Mouse (Mus musculus): Measurements from ENCODE around the gene Tekt4. TPM values are rescaled to one million over a fixed set of nuclear protein-coding genes. Genes with fewer than 3 reads are reported as not detected.

The Tekt4 gene
- polyA plus RNA-seq, 1 experiment from 2014 or later: 0.81 TPM

- Histone ChIP-seq H3K4me2 (ENCODE audit: low read depth, low read length) (no peak overlapping the region), H3K27ac (ENCODE audit: low read length) (peak overlapping the region; percentile 93), H3K36me3 (ENCODE audit: control insufficient read depth, insufficient read depth) (no peaks in the 10 kb centered on the region), H3K4me3 (ENCODE audit: low read length) (no peak overlapping the region), H3K27me3 (ENCODE audit: control insufficient read depth, insufficient read depth, low read length) (no peaks in the 10 kb centered on the region), H3K9me3 (replicated peaks; ENCODE audit: control insufficient read depth, low read length) (no peaks in the 10 kb centered on the region), H3K4me1 (ENCODE audit: control insufficient read depth, insufficient read depth, low read length) (peaks cover 39% of the 10 kb centered on the region), H3K9ac (ENCODE audit: low read length) (peak overlapping the region; percentile 43; the same call in 1 of the 2 replicates)
- no peak for ATAC-seq (replicated peaks; ENCODE audit: extremely low read depth, insufficient read depth, low FRiP score)
- 60% methylated on average over 4 of the region's 4 CpGs for WGBS
Observed at GRCm38 (mm10) chr17:25464091-25464490, 9.7 kb downstream of the Tekt4 start.

GRCm38 (mm10) chr17:25466257-25466656 lies 11.8 kb downstream of the Tekt4 start:
- no peak for ATAC-seq (replicated peaks; ENCODE audit: extremely low read depth, insufficient read depth, low FRiP score)

GRCm38 (mm10) chr17:25467781-25468180 lies 13.4 kb downstream of the Tekt4 start:
- H3K4me2 ChIP-seq (ENCODE audit: low read depth, low read length): no peak overlapping the region
- H3K36me3 ChIP-seq (ENCODE audit: control insufficient read depth, insufficient read depth): no peaks in the 10 kb centered on the region
- no peak overlapping the region; the same call in 1 of the 2 replicates for H3K9ac ChIP-seq (ENCODE audit: low read length)
- 19% methylated on average over 6 of the region's 6 CpGs for WGBS
- H3K9me3 ChIP-seq (replicated peaks; ENCODE audit: control insufficient read depth, low read length): no peaks in the 10 kb centered on the region
- H3K4me3 ChIP-seq (ENCODE audit: low read length): no peak overlapping the region
- peak overlapping the region; percentile 21; the same call in 1 of the 2 replicates for H3K27ac ChIP-seq (ENCODE audit: low read length)
- H3K4me1 ChIP-seq (ENCODE audit: control insufficient read depth, insufficient read depth, low read length): peaks cover 39% of the 10 kb centered on the region
- H3K27me3 ChIP-seq (ENCODE audit: control insufficient read depth, insufficient read depth, low read length): peaks cover 7% of the 10 kb centered on the region
- no peak for ATAC-seq (replicated peaks; ENCODE audit: extremely low read depth, insufficient read depth, low FRiP score)

More at GRCm38 (mm10) chr17:25466257-25466656, 11.8 kb downstream of the Tekt4 start:
- Histone ChIP-seq H3K36me3 (ENCODE audit: control insufficient read depth, insufficient read depth) (no peaks in the 10 kb centered on the region), H3K4me1 (ENCODE audit: control insufficient read depth, insufficient read depth, low read length) (peaks cover 39% of the 10 kb centered on the region), H3K4me3 (ENCODE audit: low read length) (no peak overlapping the region), H3K9me3 (replicated peaks; ENCODE audit: control insufficient read depth, low read length) (no peaks in the 10 kb centered on the region), H3K27ac (ENCODE audit: low read length) (no peak overlapping the region), H3K4me2 (ENCODE audit: low read depth, low read length) (no peak overlapping the region), H3K27me3 (ENCODE audit: control insufficient read depth, insufficient read depth, low read length) (no peaks in the 10 kb centered on the region), H3K9ac (ENCODE audit: low read length) (no peak overlapping the region)
- WGBS: 49% methylated on average over 2 of the region's 2 CpGs

- Histone ChIP-seq H3K27me3 (ENCODE audit: control insufficient read depth, insufficient read depth, low read length) (peaks cover 9% of the 10 kb centered on the region), H3K27ac (ENCODE audit: low read length) (peak overlapping the region; percentile 21; the same call in 1 of the 2 replicates), H3K9me3 (replicated peaks; ENCODE audit: control insufficient read depth, low read length) (no peaks in the 10 kb centered on the region), H3K36me3 (ENCODE audit: control insufficient read depth, insufficient read depth) (no peaks in the 10 kb centered on the region), H3K4me1 (ENCODE audit: control insufficient read depth, insufficient read depth, low read length) (peaks cover 34% of the 10 kb centered on the region), H3K9ac (ENCODE audit: low read length) (no peak overlapping the region; the same call in 1 of the 2 replicates), H3K4me3 (ENCODE audit: low read length) (no peak overlapping the region), H3K4me2 (ENCODE audit: low read depth, low read length) (no peak overlapping the region)
- WGBS: 44% methylated on average over 6 of the region's 6 CpGs
- ATAC-seq (replicated peaks; ENCODE audit: extremely low read depth, insufficient read depth, low FRiP score): no peak
Observed at GRCm38 (mm10) chr17:25468301-25468700, 13.9 kb downstream of the Tekt4 start.

- Histone ChIP-seq H3K4me3 (ENCODE audit: low read length) (no peak overlapping the region), H3K27me3 (ENCODE audit: control insufficient read depth, insufficient read depth, low read length) (peaks cover 9% of the 10 kb centered on the region), H3K9me3 (replicated peaks; ENCODE audit: control insufficient read depth, low read length) (no peaks in the 10 kb centered on the region), H3K4me2 (ENCODE audit: low read depth, low read length) (no peak overlapping the region), H3K36me3 (ENCODE audit: control insufficient read depth, insufficient read depth) (no peaks in the 10 kb centered on the region), H3K9ac (ENCODE audit: low read length) (no peak overlapping the region), H3K27ac (ENCODE audit: low read length) (no peak overlapping the region), H3K4me1 (ENCODE audit: control insufficient read depth, insufficient read depth, low read length) (peaks cover 23% of the 10 kb centered on the region)
- 28% methylated on average over 8 of the region's 8 CpGs for WGBS
- ATAC-seq (replicated peaks; ENCODE audit: extremely low read depth, insufficient read depth, low FRiP score): 0 out of 2 replicates have a peak, but pooled peaks have one; percentile 23
Observed at GRCm38 (mm10) chr17:25469798-25470197, 15.4 kb downstream of the Tekt4 start.

GRCm38 (mm10) chr17:25471418-25471817 lies 17.0 kb downstream of the Tekt4 start:
- Histone ChIP-seq H3K9me3 (replicated peaks; ENCODE audit: control insufficient read depth, low read length) (no peaks in the 10 kb centered on the region), H3K4me2 (ENCODE audit: low read depth, low read length) (peak overlapping the region; percentile 48), H3K4me3 (ENCODE audit: low read length) (0 out of 2 replicates have a peak overlapping the region, but pooled peaks have one; percentile 6), H3K36me3 (ENCODE audit: control insufficient read depth, insufficient read depth) (no peaks in the 10 kb centered on the region), H3K27me3 (ENCODE audit: control insufficient read depth, insufficient read depth, low read length) (peaks cover 9% of the 10 kb centered on the region), H3K9ac (ENCODE audit: low read length) (no peak overlapping the region), H3K4me1 (ENCODE audit: control insufficient read depth, insufficient read depth, low read length) (peaks cover 23% of the 10 kb centered on the region), H3K27ac (ENCODE audit: low read length) (no peak overlapping the region)
- 23% methylated on average over 8 of the region's 8 CpGs for WGBS
- ATAC-seq (replicated peaks; ENCODE audit: extremely low read depth, insufficient read depth, low FRiP score): no peak

- Histone ChIP-seq H3K27me3 (ENCODE audit: control insufficient read depth, insufficient read depth, low read length) (peaks cover 9% of the 10 kb centered on the region), H3K36me3 (ENCODE audit: control insufficient read depth, insufficient read depth) (no peaks in the 10 kb centered on the region), H3K4me3 (ENCODE audit: low read length) (0 out of 2 replicates have a peak overlapping the region, but pooled peaks have one; percentile 6), H3K9me3 (replicated peaks; ENCODE audit: control insufficient read depth, low read length) (no peaks in the 10 kb centered on the region), H3K4me2 (ENCODE audit: low read depth, low read length) (peak overlapping the region; percentile 48), H3K4me1 (ENCODE audit: control insufficient read depth, insufficient read depth, low read length) (peaks cover 19% of the 10 kb centered on the region), H3K27ac (ENCODE audit: low read length) (no peak overlapping the region), H3K9ac (ENCODE audit: low read length) (no peak overlapping the region)
- WGBS: 24% methylated on average over 14 of the region's 14 CpGs
- ATAC-seq (replicated peaks; ENCODE audit: extremely low read depth, insufficient read depth, low FRiP score): no peak
Observed at GRCm38 (mm10) chr17:25472044-25472443, 17.6 kb downstream of the Tekt4 start.

GRCm38 (mm10) chr17:25474330-25475077 lies 20.1 kb downstream of the Tekt4 start:
- no peak overlapping the region for H3K27ac ChIP-seq (ENCODE audit: low read length)
- H3K4me2 ChIP-seq (ENCODE audit: low read depth, low read length): peak overlapping the region; percentile 66
- ATAC-seq (replicated peaks; ENCODE audit: extremely low read depth, insufficient read depth, low FRiP score): 0 out of 2 replicates have a peak, but pooled peaks have one; percentile 40
- WGBS: 2% methylated on average over 38 of the region's 38 CpGs
- no peaks in the 10 kb centered on the region for H3K36me3 ChIP-seq (ENCODE audit: control insufficient read depth, insufficient read depth)
- peaks cover 14% of the 10 kb centered on the region for H3K27me3 ChIP-seq (ENCODE audit: control insufficient read depth, insufficient read depth, low read length)
- peak overlapping the region; percentile 39 for H3K4me3 ChIP-seq (ENCODE audit: low read length)
- no peaks in the 10 kb centered on the region for H3K9me3 ChIP-seq (replicated peaks; ENCODE audit: control insufficient read depth, low read length)
- H3K9ac ChIP-seq (ENCODE audit: low read length): 0 out of 2 replicates have a peak overlapping the region, but pooled peaks have one; percentile 9
- peaks cover 7% of the 10 kb centered on the region; the same call in 1 of the 2 replicates for H3K4me1 ChIP-seq (ENCODE audit: control insufficient read depth, insufficient read depth, low read length)
